1 mouse cellular context compared by ENCODE assay signal in genomic region chr6:29473941-29474691, GRCm38 (mm10).
A peak's percentile ranks its signal among the peaks of the same experiment; 100 is the strongest.
TF ChIP-seq lines count a peak whose summit lies in the region.

No protein-coding gene starts in this region.

TF ChIP-seq in MEL, 35 proteins besides CTCF, POLR2A, EP300 and RAD21 (continued from another document):
- TF ChIP-seq RCOR1 (IDR thresholded peaks at IDR 0.05; ENCODE audit: low read depth, low read length) (no peak), ZKSCAN1 (IDR thresholded peaks at IDR 0.05; ENCODE audit: low read depth, low read length) (no peak), TCF12 (IDR thresholded peaks at IDR 0.05; ENCODE audit: low read depth, low read length) (0 out of 2 replicates have a peak, but pooled peaks have one; percentile 17)
